Mouse (Mus musculus): ENCODE data around the gene Otud7a. TPM values are rescaled to one million over a fixed set of nuclear protein-coding genes. Genes with fewer than 3 reads are reported as not detected.

Gene Otud7a
- polyA plus RNA-seq (2014; fragmentation: Nextera tagmentation; extraction: Ambion mirVana): 3.0 and 3.4 TPM in 2 replicates

DNA sequence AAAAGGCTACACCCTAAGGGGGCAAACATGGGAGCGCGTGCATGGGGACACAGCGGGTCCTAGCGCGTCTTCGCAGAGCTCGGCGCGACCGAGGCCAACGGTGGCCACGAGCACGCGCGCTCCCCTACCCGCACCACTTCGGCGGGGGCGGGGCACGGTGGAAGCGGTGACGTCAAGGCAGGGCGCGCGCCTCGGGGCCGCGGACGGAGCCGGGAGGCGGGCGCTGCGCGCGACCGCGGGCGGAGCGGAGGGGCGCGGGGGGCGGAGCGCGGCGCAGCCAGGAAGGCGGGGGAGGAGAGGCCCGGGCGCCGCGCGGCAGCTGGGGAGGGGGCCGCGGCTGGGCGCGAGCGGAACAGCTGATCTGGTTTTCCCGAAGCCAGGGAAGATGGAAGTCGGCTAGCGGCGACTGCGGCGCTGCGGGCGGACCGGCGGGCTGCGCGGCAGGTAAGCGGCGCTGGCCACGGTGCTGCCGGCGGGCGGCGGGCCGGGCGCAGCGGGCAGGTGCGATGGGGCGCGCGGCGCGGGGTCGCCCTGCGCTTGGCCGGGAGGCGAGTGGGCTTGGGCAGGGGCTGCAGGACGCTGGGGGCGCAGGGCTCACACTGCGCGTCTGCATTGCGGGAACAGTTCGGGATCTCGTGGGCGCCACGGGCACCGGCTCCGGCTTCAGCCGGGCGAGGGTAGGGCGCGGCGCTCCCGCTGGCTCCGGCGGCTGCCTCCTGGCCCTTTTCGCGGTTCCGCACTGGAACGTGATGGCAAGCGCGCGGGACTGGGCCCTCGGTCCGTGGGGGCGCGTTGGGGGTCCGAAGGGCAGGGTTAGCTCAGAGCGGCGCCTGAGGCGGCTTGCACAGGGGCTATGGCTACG is at the start of gene Otud7a:
TSS of gene Otud7a (plus strand) at position 268 of the 862 bp plus-strand sequence.
- peak; percentile 97 for DNase-seq
- Histone ChIP-seq H3K4me1 (ENCODE audit: control insufficient read depth, insufficient read depth, low read length) (peaks cover 8% of the 10 kb centered on the region; the same call in 1 of the 2 replicates), H3K27ac (replicated peaks; ENCODE audit: low read depth, low read length) (peak within 1 kb of the TSS; percentile 91), H3K27me3 (ENCODE audit: control insufficient read depth, insufficient read depth, low read length) (no peaks in the 10 kb centered on the region), H3K9ac (replicated peaks; ENCODE audit: low read length) (peak within 1 kb of the TSS; percentile 82), H3K9me3 (ENCODE audit: control insufficient read depth, low read length) (no peaks in the 10 kb centered on the region), H3K36me3 (ENCODE audit: control insufficient read depth, insufficient read depth, low read length) (no peaks in the 10 kb centered on the region), H3K4me3 (replicated peaks; ENCODE audit: low read depth, low read length) (peak within 1 kb of the TSS; percentile 75), H3K4me2 (ENCODE audit: low read length) (peak within 1 kb of the TSS; percentile 81)
- under 1% methylated on average over 116 of the region's 123 CpGs for WGBS
- peak; percentile 93 for ATAC-seq (ENCODE audit: low FRiP score, low TSS enrichment)

DNA sequence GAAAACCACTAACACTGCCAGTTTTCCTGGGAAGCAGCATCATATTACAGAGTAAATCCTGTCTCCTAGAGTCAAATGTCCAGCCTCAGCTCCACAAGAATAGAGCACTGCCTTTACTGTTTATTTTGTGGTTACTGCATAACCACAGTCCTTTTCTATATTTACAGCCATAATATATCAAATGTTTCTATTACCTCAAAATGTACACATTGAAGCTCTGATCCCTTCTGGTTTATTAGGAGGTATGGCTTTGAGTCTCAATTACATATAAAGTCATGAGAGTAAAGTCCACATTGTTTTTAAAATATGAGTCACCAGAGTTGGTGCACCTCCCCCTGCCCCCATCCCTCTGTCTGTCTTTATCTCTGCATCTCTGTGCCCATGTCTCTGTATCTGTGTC is 38.6 kb upstream of the Otud7a start:
- Histone ChIP-seq H3K27me3 (ENCODE audit: control insufficient read depth, insufficient read depth, low read length) (no peaks in the 10 kb centered on the region), H3K4me1 (ENCODE audit: control insufficient read depth, insufficient read depth, low read length) (no peaks in the 10 kb centered on the region), H3K9me3 (ENCODE audit: control insufficient read depth, low read length) (no peaks in the 10 kb centered on the region), H3K9ac (replicated peaks; ENCODE audit: low read length) (no peak overlapping the region), H3K4me2 (ENCODE audit: low read length) (no peak overlapping the region), H3K36me3 (ENCODE audit: control insufficient read depth, insufficient read depth, low read length) (no peaks in the 10 kb centered on the region), H3K27ac (replicated peaks; ENCODE audit: low read depth, low read length) (no peak overlapping the region), H3K4me3 (replicated peaks; ENCODE audit: low read depth, low read length) (no peak overlapping the region)
- no peak for ATAC-seq (ENCODE audit: low FRiP score, low TSS enrichment)
- DNase-seq: no peak

DNA sequence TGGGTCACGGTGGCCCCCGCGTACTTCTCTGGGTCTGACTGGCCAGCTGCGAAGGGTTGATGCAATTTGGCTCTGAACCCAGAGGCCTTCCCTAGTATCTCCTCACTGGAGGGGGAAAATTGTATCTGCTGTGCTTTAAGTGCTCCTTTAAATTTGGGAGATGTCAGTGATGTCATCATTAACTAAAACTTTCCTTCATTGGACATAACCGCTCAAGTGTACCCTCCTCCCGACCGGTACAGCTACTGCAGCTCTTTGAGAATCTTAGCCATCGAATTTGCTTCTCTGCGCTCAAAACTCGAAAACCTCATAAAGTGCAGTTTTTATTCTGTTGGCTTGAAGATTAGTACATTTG is 772 bp downstream of the Otud7a start:
- H3K9ac ChIP-seq (replicated peaks; ENCODE audit: low read length): peak overlapping the region; percentile 82
- H3K4me2 ChIP-seq (ENCODE audit: low read length): peak overlapping the region; percentile 81
- H3K36me3 ChIP-seq (ENCODE audit: control insufficient read depth, insufficient read depth, low read length): no peaks in the 10 kb centered on the region
- H3K27me3 ChIP-seq (ENCODE audit: control insufficient read depth, insufficient read depth, low read length): no peaks in the 10 kb centered on the region
- DNase-seq (peak; percentile 50), ATAC-seq (ENCODE audit: low FRiP score, low TSS enrichment) (no peak)
- H3K4me3 ChIP-seq (replicated peaks; ENCODE audit: low read depth, low read length): peak overlapping the region; percentile 75
- WGBS: 20% methylated on average over 10 of the region's 10 CpGs
- H3K4me1 ChIP-seq (ENCODE audit: control insufficient read depth, insufficient read depth, low read length): peaks cover 8% of the 10 kb centered on the region; the same call in 1 of the 2 replicates
- H3K27ac ChIP-seq (replicated peaks; ENCODE audit: low read depth, low read length): peak overlapping the region; percentile 91
- no peaks in the 10 kb centered on the region for H3K9me3 ChIP-seq (ENCODE audit: control insufficient read depth, low read length)

DNA sequence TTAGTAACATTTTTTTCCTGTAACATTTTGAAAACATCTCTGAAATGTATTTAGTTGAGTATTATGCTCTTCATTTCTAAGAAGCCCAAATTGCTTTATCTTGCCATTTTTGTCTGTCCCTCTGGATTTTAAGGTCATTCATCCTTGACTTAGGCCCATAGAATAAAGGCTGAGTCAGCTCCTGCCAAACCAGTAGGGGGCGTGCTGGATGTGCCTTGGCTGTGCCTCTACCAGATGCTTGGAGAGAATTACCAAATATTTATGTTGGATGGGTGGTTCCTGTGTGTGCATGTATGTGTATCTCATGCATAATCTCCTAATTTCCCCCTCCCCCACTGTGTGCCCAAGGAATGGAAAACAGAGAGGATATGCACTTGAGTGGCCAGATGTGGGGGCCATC is 2.4 kb downstream of the Otud7a start:
- ATAC-seq (ENCODE audit: low FRiP score, low TSS enrichment): no peak

DNA sequence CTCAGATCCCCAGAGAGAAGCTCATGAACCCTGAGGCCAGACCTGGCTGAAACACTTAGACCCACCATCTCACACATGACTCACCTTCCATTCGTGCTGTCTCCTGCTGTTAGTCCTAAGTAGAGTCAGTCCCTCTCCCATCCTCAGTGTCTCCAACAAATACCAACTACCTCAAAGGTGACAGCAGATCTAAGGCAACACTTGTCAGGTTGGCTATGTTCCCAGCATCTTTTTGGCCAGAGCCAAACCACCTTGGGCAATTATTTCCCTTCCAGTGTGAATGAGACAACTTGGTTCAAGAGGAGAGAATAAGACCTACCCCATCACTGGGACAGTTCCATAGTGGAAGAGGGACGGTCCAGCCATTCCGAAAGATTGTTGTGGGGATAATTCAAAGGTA is 10.7 kb downstream of the Otud7a start:
- H3K4me2 ChIP-seq (ENCODE audit: low read length): no peak overlapping the region
- no peak overlapping the region for H3K4me3 ChIP-seq (replicated peaks; ENCODE audit: low read depth, low read length)
- H3K4me1 ChIP-seq (ENCODE audit: control insufficient read depth, insufficient read depth, low read length): no peaks in the 10 kb centered on the region
- ATAC-seq (ENCODE audit: low FRiP score, low TSS enrichment) (no peak), DNase-seq (no peak)
- no peaks in the 10 kb centered on the region for H3K36me3 ChIP-seq (ENCODE audit: control insufficient read depth, insufficient read depth, low read length)
- no peak overlapping the region for H3K9ac ChIP-seq (replicated peaks; ENCODE audit: low read length)
- no peaks in the 10 kb centered on the region for H3K9me3 ChIP-seq (ENCODE audit: control insufficient read depth, low read length)
- 88% methylated on average over 3 of the region's 3 CpGs for WGBS
- H3K27ac ChIP-seq (replicated peaks; ENCODE audit: low read depth, low read length): no peak overlapping the region
- H3K27me3 ChIP-seq (ENCODE audit: control insufficient read depth, insufficient read depth, low read length): no peaks in the 10 kb centered on the region

More for the DNA sequence above, 2.4 kb downstream of the Otud7a start:
- H3K9ac ChIP-seq (replicated peaks; ENCODE audit: low read length): no peak overlapping the region
- H3K36me3 ChIP-seq (ENCODE audit: control insufficient read depth, insufficient read depth, low read length): no peaks in the 10 kb centered on the region
- no peak overlapping the region for H3K4me2 ChIP-seq (ENCODE audit: low read length)
- no peak overlapping the region for H3K4me3 ChIP-seq (replicated peaks; ENCODE audit: low read depth, low read length)
- H3K9me3 ChIP-seq (ENCODE audit: control insufficient read depth, low read length): no peaks in the 10 kb centered on the region
- DNase-seq: no peak
- H3K27me3 ChIP-seq (ENCODE audit: control insufficient read depth, insufficient read depth, low read length): no peaks in the 10 kb centered on the region
- H3K4me1 ChIP-seq (ENCODE audit: control insufficient read depth, insufficient read depth, low read length): peaks cover 8% of the 10 kb centered on the region; the same call in 1 of the 2 replicates
- H3K27ac ChIP-seq (replicated peaks; ENCODE audit: low read depth, low read length): no peak overlapping the region
- 29% methylated on average over 1 of the region's 1 CpGs for WGBS

DNA sequence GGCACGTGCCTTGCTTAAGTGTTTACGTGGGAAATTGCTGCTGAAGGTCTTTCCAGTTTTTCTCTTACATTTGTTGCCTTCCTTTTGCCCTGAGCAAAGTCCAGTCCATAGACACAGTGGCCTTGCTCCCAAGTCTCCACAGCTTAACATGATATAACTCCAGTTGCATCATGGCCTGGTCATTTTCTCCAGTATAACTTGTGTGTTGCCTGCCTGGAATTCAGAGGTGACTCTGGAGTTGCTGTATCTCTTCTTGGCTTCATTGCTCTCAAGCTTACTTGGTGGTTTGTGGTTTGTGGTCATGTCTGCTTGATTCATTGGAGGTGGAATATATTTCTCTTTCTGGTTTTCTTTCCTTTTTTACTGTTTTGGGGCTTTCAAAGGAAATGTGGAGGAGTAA is 17.7 kb downstream of the Otud7a start:
- DNase-seq (no peak), ATAC-seq (ENCODE audit: low FRiP score, low TSS enrichment) (no peak)
- no peak overlapping the region for H3K9ac ChIP-seq (replicated peaks; ENCODE audit: low read length)
- H3K4me1 ChIP-seq (ENCODE audit: control insufficient read depth, insufficient read depth, low read length): no peaks in the 10 kb centered on the region
- H3K27ac ChIP-seq (replicated peaks; ENCODE audit: low read depth, low read length): no peak overlapping the region
- no peaks in the 10 kb centered on the region for H3K36me3 ChIP-seq (ENCODE audit: control insufficient read depth, insufficient read depth, low read length)
- H3K4me3 ChIP-seq (replicated peaks; ENCODE audit: low read depth, low read length): no peak overlapping the region
- no peak overlapping the region for H3K4me2 ChIP-seq (ENCODE audit: low read length)
- WGBS: 89% methylated on average over 2 of the region's 2 CpGs
- H3K9me3 ChIP-seq (ENCODE audit: control insufficient read depth, low read length): no peaks in the 10 kb centered on the region
- H3K27me3 ChIP-seq (ENCODE audit: control insufficient read depth, insufficient read depth, low read length): no peaks in the 10 kb centered on the region

DNA sequence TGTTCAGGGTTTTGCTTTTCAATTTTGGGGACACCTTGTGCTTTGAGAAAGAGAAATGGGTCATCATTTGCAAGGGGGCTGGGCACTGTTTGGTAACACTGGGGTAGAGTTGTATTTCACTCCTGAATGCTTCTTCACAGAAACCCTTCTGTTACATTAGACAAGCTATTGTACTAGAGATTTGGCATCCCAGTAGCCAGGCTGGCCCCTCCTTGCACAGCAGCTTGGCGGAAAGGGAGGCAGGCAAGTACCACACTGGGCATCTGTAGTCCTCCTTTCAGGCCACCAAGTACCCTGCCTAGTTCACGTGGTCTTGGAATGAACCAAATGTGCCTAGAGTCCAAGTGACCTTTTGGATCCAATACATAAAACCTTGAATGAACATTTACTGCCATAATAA is 18.1 kb downstream of the Otud7a start:
- WGBS: 81% methylated on average over 2 of the region's 2 CpGs
- DNase-seq: no peak

DNA sequence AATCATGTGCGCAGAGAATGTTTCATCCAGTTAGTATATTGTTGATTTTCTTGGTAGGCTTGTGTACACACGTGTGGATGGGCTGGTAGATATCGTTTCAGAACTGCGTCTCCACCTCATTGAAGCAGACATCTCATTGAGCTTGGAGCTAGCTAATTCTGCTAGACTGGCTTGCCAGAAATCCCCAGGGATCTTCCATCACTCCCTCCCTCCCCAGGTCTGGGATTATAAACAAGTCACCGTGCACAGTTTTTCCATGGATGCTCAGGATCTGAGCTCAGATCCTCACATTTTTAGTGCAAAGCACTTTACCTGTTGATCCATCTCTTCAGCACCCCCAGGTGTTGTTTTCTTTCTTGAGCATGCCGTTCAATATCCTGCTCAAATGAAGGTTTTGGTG is 22.2 kb downstream of the Otud7a start:
- H3K4me1 ChIP-seq (ENCODE audit: control insufficient read depth, insufficient read depth, low read length): no peaks in the 10 kb centered on the region
- H3K27ac ChIP-seq (replicated peaks; ENCODE audit: low read depth, low read length): no peak overlapping the region
- 91% methylated on average over 6 of the region's 6 CpGs for WGBS
- no peak for DNase-seq
- no peak overlapping the region for H3K4me2 ChIP-seq (ENCODE audit: low read length)
- no peaks in the 10 kb centered on the region for H3K27me3 ChIP-seq (ENCODE audit: control insufficient read depth, insufficient read depth, low read length)
- H3K9me3 ChIP-seq (ENCODE audit: control insufficient read depth, low read length): no peaks in the 10 kb centered on the region
- ATAC-seq (ENCODE audit: low FRiP score, low TSS enrichment): no peak
- no peak overlapping the region for H3K4me3 ChIP-seq (replicated peaks; ENCODE audit: low read depth, low read length)
- no peak overlapping the region for H3K9ac ChIP-seq (replicated peaks; ENCODE audit: low read length)
- H3K36me3 ChIP-seq (ENCODE audit: control insufficient read depth, insufficient read depth, low read length): no peaks in the 10 kb centered on the region

More for the DNA sequence above, 18.1 kb downstream of the Otud7a start:
- no peaks in the 10 kb centered on the region for H3K36me3 ChIP-seq (ENCODE audit: control insufficient read depth, insufficient read depth, low read length)
- no peak overlapping the region for H3K9ac ChIP-seq (replicated peaks; ENCODE audit: low read length)
- H3K4me2 ChIP-seq (ENCODE audit: low read length): no peak overlapping the region
- H3K4me1 ChIP-seq (ENCODE audit: control insufficient read depth, insufficient read depth, low read length): no peaks in the 10 kb centered on the region
- H3K9me3 ChIP-seq (ENCODE audit: control insufficient read depth, low read length): no peaks in the 10 kb centered on the region
- no peaks in the 10 kb centered on the region for H3K27me3 ChIP-seq (ENCODE audit: control insufficient read depth, insufficient read depth, low read length)
- no peak for ATAC-seq (ENCODE audit: low FRiP score, low TSS enrichment)
- H3K27ac ChIP-seq (replicated peaks; ENCODE audit: low read depth, low read length): no peak overlapping the region
- H3K4me3 ChIP-seq (replicated peaks; ENCODE audit: low read depth, low read length): no peak overlapping the region

DNA sequence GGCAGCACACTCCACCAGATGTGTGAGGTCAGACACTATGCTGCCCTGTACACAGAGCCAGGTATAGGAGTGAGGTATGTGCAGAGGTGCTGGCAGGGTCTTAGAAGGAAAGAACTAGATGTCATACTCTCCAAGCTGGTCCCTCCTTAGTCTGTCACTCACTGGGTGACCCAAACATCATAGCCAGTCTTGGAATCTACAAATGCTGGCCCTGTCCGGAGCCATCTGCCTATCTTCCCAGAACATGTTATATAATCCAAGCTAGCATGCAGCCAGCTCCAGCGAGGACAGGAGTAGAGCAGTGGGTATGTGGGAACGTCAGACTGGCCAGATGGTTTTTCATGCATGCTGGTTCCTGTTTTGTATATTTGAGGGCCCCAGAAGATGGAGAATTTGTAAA is 23.7 kb downstream of the Otud7a start:
- DNase-seq (no peak), ATAC-seq (ENCODE audit: low FRiP score, low TSS enrichment) (no peak)
- no peak overlapping the region for H3K9ac ChIP-seq (replicated peaks; ENCODE audit: low read length)
- no peaks in the 10 kb centered on the region for H3K4me1 ChIP-seq (ENCODE audit: control insufficient read depth, insufficient read depth, low read length)
- no peaks in the 10 kb centered on the region for H3K27me3 ChIP-seq (ENCODE audit: control insufficient read depth, insufficient read depth, low read length)
- no peaks in the 10 kb centered on the region for H3K9me3 ChIP-seq (ENCODE audit: control insufficient read depth, low read length)
- WGBS: 88% methylated on average over 3 of the region's 3 CpGs
- no peak overlapping the region for H3K4me3 ChIP-seq (replicated peaks; ENCODE audit: low read depth, low read length)
- H3K27ac ChIP-seq (replicated peaks; ENCODE audit: low read depth, low read length): no peak overlapping the region
- no peaks in the 10 kb centered on the region for H3K36me3 ChIP-seq (ENCODE audit: control insufficient read depth, insufficient read depth, low read length)
- no peak overlapping the region for H3K4me2 ChIP-seq (ENCODE audit: low read length)
